Mouse (Mus musculus): ENCODE data around the gene Tex19.2. TPM values are rescaled to one million over a fixed set of nuclear protein-coding genes. Genes with fewer than 3 reads are reported as not detected.
"Not testable (repeated sequence)": the region's sequence is repeated elsewhere in the genome, so short reads cannot be mapped to it uniquely, and the experiment has no call there.

Tex19.2 gene
- polyA plus RNA-seq, 1 experiment = not detected

GRCm38 (mm10) chr11:121112091-121112775, 6.2 kb downstream of the Tex19.2 start:
- no peak overlapping the region for H3K27ac ChIP-seq (ENCODE audit: insufficient read depth, low read length)
- no peaks in the 10 kb centered on the region for H3K4me1 ChIP-seq (ENCODE audit: control insufficient read depth, insufficient read depth, low read length)
- H3K4me3 ChIP-seq (ENCODE audit: insufficient read depth, low read length) = no peak overlapping the region
- TF ChIP-seq POLR2A (IDR thresholded peaks at IDR 0.05; ENCODE audit: low read depth, low read length) (no peak), CTCF (IDR thresholded peaks at IDR 0.05; ENCODE audit: borderline replicate concordance, insufficient read depth, low read length) (no peak)

DNA sequence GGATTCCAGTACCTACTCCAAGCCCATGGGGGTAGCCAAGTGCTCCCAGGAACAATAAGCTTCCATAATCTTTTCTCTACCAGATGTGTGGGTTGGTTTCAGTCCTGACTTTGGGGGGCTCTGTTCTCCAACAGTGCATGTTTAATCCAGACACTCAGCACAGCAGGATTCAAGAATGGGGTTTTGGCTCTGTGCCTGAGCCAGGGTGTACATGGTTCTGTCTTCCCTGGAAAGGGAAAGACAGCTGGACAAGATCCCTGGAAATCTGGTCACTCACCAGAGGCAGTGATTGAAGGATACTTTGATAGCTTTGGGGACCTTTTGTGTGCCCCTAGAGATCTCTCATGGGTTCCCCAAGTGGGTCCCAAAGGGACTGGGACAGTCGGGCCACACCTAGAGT, 6.9 kb downstream of the Tex19.2 start:
- Histone ChIP-seq H3K27ac (ENCODE audit: insufficient read depth, low read length) (no peak overlapping the region), H3K4me3 (ENCODE audit: insufficient read depth, low read length) (no peak overlapping the region), H3K4me1 (ENCODE audit: control insufficient read depth, insufficient read depth, low read length) (no peaks in the 10 kb centered on the region)
- TF ChIP-seq POLR2A (IDR thresholded peaks at IDR 0.05; ENCODE audit: low read depth, low read length) (no peak), CTCF (IDR thresholded peaks at IDR 0.05; ENCODE audit: borderline replicate concordance, insufficient read depth, low read length) (no peak)

- no peak overlapping the region for H3K27ac ChIP-seq (ENCODE audit: insufficient read depth, low read length)
- TF ChIP-seq CTCF (IDR thresholded peaks at IDR 0.05; ENCODE audit: borderline replicate concordance, insufficient read depth, low read length) (no peak), POLR2A (IDR thresholded peaks at IDR 0.05; ENCODE audit: low read depth, low read length) (no peak)
- H3K4me3 ChIP-seq (ENCODE audit: insufficient read depth, low read length) = no peak overlapping the region
- H3K4me1 ChIP-seq (ENCODE audit: control insufficient read depth, insufficient read depth, low read length) = no peaks in the 10 kb centered on the region
Measured at GRCm38 (mm10) chr11:121111051-121111450, 7.4 kb downstream of the Tex19.2 start.

- Histone ChIP-seq H3K27ac (ENCODE audit: insufficient read depth, low read length) (no peak overlapping the region), H3K4me3 (ENCODE audit: insufficient read depth, low read length) (no peak overlapping the region), H3K4me1 (ENCODE audit: control insufficient read depth, insufficient read depth, low read length) (no peaks in the 10 kb centered on the region)
- TF ChIP-seq CTCF (IDR thresholded peaks at IDR 0.05; ENCODE audit: borderline replicate concordance, insufficient read depth, low read length) = no peak
- no peak for TF ChIP-seq POLR2A (IDR thresholded peaks at IDR 0.05; ENCODE audit: low read depth, low read length)
Measured at GRCm38 (mm10) chr11:121109986-121110385, 8.5 kb downstream of the Tex19.2 start.

DNA sequence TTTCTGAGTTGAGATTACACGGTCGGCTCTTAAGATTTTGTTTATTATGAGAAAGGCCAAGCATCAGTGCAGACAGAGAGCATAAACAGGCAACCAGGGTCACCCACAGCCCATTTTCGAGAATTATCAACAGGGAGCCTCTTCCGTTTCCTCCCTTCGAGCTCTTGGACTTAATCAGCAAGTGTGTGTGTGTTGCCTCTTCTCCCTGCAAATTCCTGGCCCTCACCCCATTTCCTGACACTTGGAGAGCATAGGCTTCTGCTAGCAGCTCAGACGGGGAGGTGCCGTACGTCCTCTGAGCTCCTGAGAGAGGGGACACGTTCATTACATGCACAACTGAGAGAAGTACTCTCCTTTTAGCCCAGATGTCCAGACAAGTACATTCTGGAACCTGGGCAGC, 10.4 kb downstream of the Tex19.2 start:
- no peak overlapping the region for H3K27ac ChIP-seq (ENCODE audit: insufficient read depth, low read length)
- H3K4me3 ChIP-seq (ENCODE audit: insufficient read depth, low read length) = no peak overlapping the region
- TF ChIP-seq CTCF (IDR thresholded peaks at IDR 0.05; ENCODE audit: borderline replicate concordance, insufficient read depth, low read length) = no peak
- TF ChIP-seq POLR2A (IDR thresholded peaks at IDR 0.05; ENCODE audit: low read depth, low read length) = no peak
- no peaks in the 10 kb centered on the region for H3K4me1 ChIP-seq (ENCODE audit: control insufficient read depth, insufficient read depth, low read length)

- not testable (repeated sequence) for H3K4me1 ChIP-seq (ENCODE audit: control insufficient read depth, insufficient read depth, low read length); H3K4me3 ChIP-seq (ENCODE audit: insufficient read depth, low read length); H3K27ac ChIP-seq (ENCODE audit: insufficient read depth, low read length)
Measured at GRCm38 (mm10) chr11:121107242-121107641, 11.2 kb downstream of the Tex19.2 start.

DNA sequence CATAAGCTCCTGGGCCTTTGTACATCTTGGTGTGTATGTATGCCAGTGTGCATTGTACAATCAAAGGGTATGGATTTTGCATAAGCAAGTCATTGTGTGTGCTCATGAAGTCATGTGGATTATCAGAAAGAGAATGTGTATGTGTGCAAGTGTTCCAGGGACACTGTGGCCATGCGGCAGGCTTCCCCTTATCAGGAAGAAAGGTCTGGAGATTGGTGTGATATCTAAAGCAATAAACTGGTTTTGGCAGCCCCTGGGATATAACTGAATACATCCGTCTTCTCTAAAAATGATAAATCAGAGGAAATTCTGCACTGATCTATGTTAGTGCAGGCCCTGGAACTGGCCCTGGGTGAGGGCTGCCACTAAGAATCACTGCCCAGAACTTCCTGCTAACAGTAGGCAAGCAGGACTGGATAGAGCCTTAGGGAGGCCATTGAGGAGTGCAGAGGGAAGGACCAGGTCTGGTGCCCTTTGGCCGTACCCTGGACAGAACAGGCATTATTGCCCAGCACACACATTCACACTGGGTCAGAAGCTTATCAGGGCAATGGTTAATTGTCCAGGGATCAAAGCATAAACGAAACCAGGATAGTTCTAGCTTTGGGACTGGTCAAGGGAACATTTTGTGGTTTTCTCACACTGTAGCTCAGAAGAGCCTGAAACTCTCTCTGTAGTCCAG, 17.2 kb downstream of the Tex19.2 start:
- Histone ChIP-seq H3K4me1 (ENCODE audit: control insufficient read depth, insufficient read depth, low read length) (no peaks in the 10 kb centered on the region), H3K4me3 (ENCODE audit: insufficient read depth, low read length) (no peak overlapping the region), H3K27ac (ENCODE audit: insufficient read depth, low read length) (no peak overlapping the region)
- TF ChIP-seq POLR2A (IDR thresholded peaks at IDR 0.05; ENCODE audit: low read depth, low read length) (no peak), CTCF (IDR thresholded peaks at IDR 0.05; ENCODE audit: borderline replicate concordance, insufficient read depth, low read length) (no peak)

- no peak overlapping the region for H3K27ac ChIP-seq (ENCODE audit: insufficient read depth, low read length)
- TF ChIP-seq CTCF (IDR thresholded peaks at IDR 0.05; ENCODE audit: borderline replicate concordance, insufficient read depth, low read length) (no peak), POLR2A (IDR thresholded peaks at IDR 0.05; ENCODE audit: low read depth, low read length) (no peak)
- H3K4me1 ChIP-seq (ENCODE audit: control insufficient read depth, insufficient read depth, low read length) = no peaks in the 10 kb centered on the region
- H3K4me3 ChIP-seq (ENCODE audit: insufficient read depth, low read length) = no peak overlapping the region
Measured at GRCm38 (mm10) chr11:121100692-121101091, 17.8 kb downstream of the Tex19.2 start.

DNA sequence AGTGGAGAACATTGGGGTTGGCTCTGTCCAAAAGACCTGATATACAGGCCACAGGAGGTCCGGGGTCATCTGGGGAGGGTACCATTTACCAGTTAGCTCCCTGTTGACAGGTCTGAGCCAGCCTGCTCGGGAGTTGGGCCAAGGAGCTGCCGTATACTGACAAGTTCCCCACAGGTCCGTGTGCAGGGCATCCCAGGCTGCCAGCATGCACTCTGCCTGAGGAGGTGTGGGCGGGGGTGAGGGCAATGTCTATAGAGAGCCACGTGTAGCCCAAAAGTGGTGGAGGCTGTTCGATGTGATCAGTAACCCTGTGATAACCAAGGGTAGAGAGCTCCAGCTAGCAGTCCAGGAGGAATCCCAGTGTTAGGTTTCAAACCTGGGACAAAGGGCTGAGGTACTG, 18.7 kb downstream of the Tex19.2 start:
- H3K4me1 ChIP-seq (ENCODE audit: control insufficient read depth, insufficient read depth, low read length) = no peaks in the 10 kb centered on the region
- no peak overlapping the region for H3K4me3 ChIP-seq (ENCODE audit: insufficient read depth, low read length)
- TF ChIP-seq POLR2A (IDR thresholded peaks at IDR 0.05; ENCODE audit: low read depth, low read length) = no peak
- TF ChIP-seq CTCF (IDR thresholded peaks at IDR 0.05; ENCODE audit: borderline replicate concordance, insufficient read depth, low read length) = no peak
- H3K27ac ChIP-seq (ENCODE audit: insufficient read depth, low read length) = no peak overlapping the region
